Mouse (Mus musculus) limb, embryonic 13.5 days (tissue): ENCODE data around the gene Kcne1. TPM values are rescaled to one million over a fixed set of nuclear protein-coding genes. Genes with fewer than 3 reads are reported as not detected.

Experiments
- ATAC-seq: fragments of 200-750 bp; cut with Nextera tagmentation; 2 replicates; pipeline ENCODE4 v1.8.0; 2017; ENCODE audit warnings: low read depth, moderate number of reproducible peaks, moderate TSS enrichment; ENCODE audit not compliant: low FRiP score
- H3K27ac ChIP-seq: fragments of 300-500 bp; sonication (generic); 2 replicates; pipeline ENCODE4 v1.5.1; 2015; ENCODE audit warnings: inconsistent platforms, mild to moderate bottlenecking, moderate library complexity
- H3K27me3 ChIP-seq: fragments of 300-500 bp; sonication (generic); 2 replicates; pipeline ENCODE4 v1.6.1; 2015; ENCODE audit warnings: mild to moderate bottlenecking, inconsistent platforms
- H3K36me3 ChIP-seq: fragments of 300-500 bp; sonication (generic); 2 replicates; pipeline ENCODE4 v1.6.1; 2015; ENCODE audit warnings: inconsistent platforms, mild to moderate bottlenecking, moderate library complexity
- H3K4me1 ChIP-seq: fragments of 300-500 bp; sonication (generic); 2 replicates; pipeline ENCODE4 v1.6.1; 2015; ENCODE audit warnings: inconsistent platforms
- H3K4me2 ChIP-seq: fragments of 300-500 bp; sonication (generic); replicated peaks from 2 replicates; pipeline ENCODE4 v1.6.1; 2015; ENCODE audit warnings: inconsistent platforms, mild to moderate bottlenecking, moderate library complexity
- H3K4me3 ChIP-seq: fragments of 300-500 bp; sonication (generic); 2 replicates; pipeline ENCODE4 v1.5.1; 2015; ENCODE audit warnings: moderate library complexity, mild to moderate bottlenecking, inconsistent platforms
- H3K9ac ChIP-seq: fragments of 300-500 bp; sonication (generic); 2 replicates; pipeline ENCODE4 v1.6.1; 2015; ENCODE audit warnings: mild to moderate bottlenecking, inconsistent platforms
- H3K9me3 ChIP-seq: fragments of 300-500 bp; sonication (generic); 2 replicates; pipeline ENCODE4 v1.6.1; 2016; ENCODE audit warnings: inconsistent platforms
- WGBS: fragments of 180-500 bp; shearing (Covaris S2); methylation state at CpG from one replicate; pipeline ENCODE4 v1.1.7; 2015; 5-methylcytosine and 5-hydroxymethylcytosine counted together
- polyA plus RNA-seq: library from polyadenylated mRNA; unstranded; fragments of >200 nt; fragmentation: Nextera tagmentation; extraction: Ambion mirVana; gene quantifications from 2 replicates; pipeline ENCODE4 v1.2.1, GENCODE M21; 2015

The Kcne1 gene
- polyA plus RNA-seq = 0.17 and 0.22 TPM in 2 replicates

DNA sequence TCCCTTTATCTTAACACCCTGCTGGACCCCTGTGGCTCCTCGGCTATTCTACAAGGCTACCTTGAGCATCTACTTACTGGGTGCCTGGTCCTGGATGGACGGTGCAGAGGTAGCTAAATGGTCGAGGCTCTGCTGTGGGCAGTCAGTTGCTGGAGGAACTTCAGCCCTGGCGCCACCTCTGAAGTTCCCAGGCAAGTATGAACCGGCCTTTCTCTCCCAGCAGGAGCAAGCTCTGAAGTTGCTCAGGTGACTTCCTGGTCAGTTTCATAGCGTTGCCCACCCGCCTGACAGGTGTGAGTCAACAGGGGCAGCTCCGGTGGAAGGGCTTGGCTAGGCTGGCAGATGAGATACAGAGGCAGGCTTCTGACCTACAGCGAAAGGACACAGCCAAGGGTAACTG is at the start of gene Kcne1:
Gene Kcne1 (minus strand): TSS at position 240 of the 400 bp plus-strand sequence.
- Histone ChIP-seq H3K27me3 (peaks cover 48% of the 10 kb centered on the region), H3K27ac (no peak within 1 kb of the TSS), H3K4me2 (peak within 1 kb of the TSS; percentile 23), H3K9me3 (no peaks in the 10 kb centered on the region), H3K9ac (no peak within 1 kb of the TSS), H3K4me3 (no peak within 1 kb of the TSS), H3K4me1 (peaks cover 36% of the 10 kb centered on the region), H3K36me3 (no peaks in the 10 kb centered on the region)
- no peak for ATAC-seq
- WGBS = 51% methylated on average over 9 of the region's 9 CpGs

DNA sequence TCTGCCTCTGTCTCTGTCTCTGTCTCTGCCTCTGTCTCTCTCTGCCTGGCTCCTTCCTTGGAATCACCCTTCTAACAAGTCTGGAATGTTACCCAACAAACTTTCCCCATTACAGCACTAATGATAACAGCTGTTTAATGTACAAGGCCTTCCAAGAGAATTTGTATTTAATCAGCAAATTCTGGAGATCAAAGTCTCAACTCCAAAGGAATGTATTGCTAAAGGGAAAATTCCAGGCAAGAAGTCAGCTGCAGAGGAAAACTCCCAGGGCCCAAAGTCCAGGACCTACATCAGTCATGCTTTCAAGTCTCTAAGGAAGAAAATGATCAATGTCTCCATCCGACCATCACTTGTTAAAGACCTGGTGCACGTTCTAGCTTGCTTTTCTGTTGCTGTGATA is 48.6 kb upstream of the Kcne1 start:
- H3K27ac ChIP-seq = no peak overlapping the region
- WGBS = 58% methylated on average over 2 of the region's 2 CpGs
- H3K4me1 ChIP-seq = peaks cover 32% of the 10 kb centered on the region
- H3K36me3 ChIP-seq = no peaks in the 10 kb centered on the region
- no peak for ATAC-seq
- no peaks in the 10 kb centered on the region for H3K27me3 ChIP-seq
- no peak overlapping the region for H3K9ac ChIP-seq
- no peak overlapping the region for H3K4me2 ChIP-seq
- no peak overlapping the region for H3K4me3 ChIP-seq
- H3K9me3 ChIP-seq = no peaks in the 10 kb centered on the region

DNA sequence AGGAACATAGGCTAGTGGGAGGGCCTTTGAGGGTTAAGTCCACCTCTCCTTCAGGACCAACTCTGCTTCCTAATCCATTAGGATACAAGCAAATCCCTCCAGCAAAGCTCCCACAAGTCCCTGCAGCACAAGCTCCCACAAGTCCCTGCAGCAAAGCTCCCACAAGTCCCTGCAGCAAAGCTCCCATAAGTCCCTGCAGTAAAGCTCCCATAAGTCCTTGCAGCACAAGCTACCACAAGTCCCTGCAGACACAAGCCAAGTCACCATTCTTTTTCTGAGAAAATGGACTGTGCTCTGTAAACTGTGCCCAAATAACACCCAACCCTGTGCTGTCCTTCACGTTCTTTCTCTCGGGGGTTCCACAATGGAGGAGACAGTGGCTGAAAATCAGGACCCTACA is 44.9 kb upstream of the Kcne1 start:
- H3K4me1 ChIP-seq = peaks cover 46% of the 10 kb centered on the region
- H3K4me2 ChIP-seq = no peak overlapping the region
- H3K4me3 ChIP-seq = no peak overlapping the region
- no peak overlapping the region for H3K9ac ChIP-seq
- no peaks in the 10 kb centered on the region for H3K9me3 ChIP-seq
- 90% methylated on average over 2 of the region's 2 CpGs for WGBS
- no peak overlapping the region for H3K27ac ChIP-seq
- H3K36me3 ChIP-seq = no peaks in the 10 kb centered on the region
- H3K27me3 ChIP-seq = no peaks in the 10 kb centered on the region; the same call in 1 of the 2 replicates
- no peak for ATAC-seq

DNA sequence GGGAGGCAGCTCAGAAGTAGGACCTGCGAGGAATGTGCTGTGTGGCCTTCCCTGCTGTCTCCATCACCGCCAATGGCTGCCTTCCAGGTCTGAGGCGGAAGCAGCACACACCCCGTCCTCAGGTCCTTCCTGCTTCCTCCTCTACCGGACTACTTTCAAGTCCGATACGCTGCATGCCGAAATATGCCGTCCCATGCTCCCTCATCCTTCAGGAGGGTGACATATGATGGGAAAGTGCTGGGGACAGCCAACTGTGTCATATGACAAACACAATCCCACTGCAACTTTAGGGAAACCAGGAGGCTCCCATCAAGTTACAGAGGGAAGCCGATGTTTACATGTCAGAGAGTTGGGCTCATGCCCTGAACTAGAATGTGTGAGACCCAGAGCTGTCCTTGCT is 43.8 kb upstream of the Kcne1 start:
- Histone ChIP-seq H3K4me2 (no peak overlapping the region), H3K4me3 (no peak overlapping the region), H3K4me1 (peaks cover 53% of the 10 kb centered on the region), H3K27me3 (no peaks in the 10 kb centered on the region; the same call in 1 of the 2 replicates), H3K36me3 (no peaks in the 10 kb centered on the region), H3K27ac (no peak overlapping the region), H3K9me3 (no peaks in the 10 kb centered on the region), H3K9ac (peak overlapping the region; percentile 43; the same call in 1 of the 2 replicates)
- 84% methylated on average over 10 of the region's 10 CpGs for WGBS
- no peak for ATAC-seq

DNA sequence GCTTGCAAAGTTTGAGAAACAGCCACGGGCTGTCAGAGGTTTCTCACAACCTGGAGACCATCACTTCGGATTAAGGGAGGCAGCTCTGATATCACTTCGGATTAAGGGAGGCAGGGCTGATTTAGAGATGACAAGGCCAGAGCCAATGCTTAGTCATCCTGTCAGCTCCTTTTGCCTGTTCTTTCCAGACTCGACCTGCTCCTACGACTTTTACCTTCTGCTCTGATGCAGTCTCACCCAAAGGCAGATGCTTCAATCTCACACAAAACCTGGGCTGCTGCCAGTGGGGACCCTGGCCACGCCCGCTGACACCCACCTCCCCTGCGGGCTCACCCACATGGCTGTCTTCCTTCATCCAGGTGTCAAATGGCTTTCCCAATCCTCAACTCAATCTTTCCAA is 42.9 kb upstream of the Kcne1 start:
- H3K4me1 ChIP-seq = peaks cover 61% of the 10 kb centered on the region
- no peaks in the 10 kb centered on the region for H3K9me3 ChIP-seq
- H3K4me2 ChIP-seq = no peak overlapping the region
- H3K4me3 ChIP-seq = no peak overlapping the region
- 37% methylated on average over 8 of the region's 8 CpGs for WGBS
- no peaks in the 10 kb centered on the region for H3K36me3 ChIP-seq
- peak overlapping the region; percentile 61; the same call in 1 of the 2 replicates for H3K27ac ChIP-seq
- H3K27me3 ChIP-seq = no peaks in the 10 kb centered on the region; the same call in 1 of the 2 replicates
- peak overlapping the region; percentile 43; the same call in 1 of the 2 replicates for H3K9ac ChIP-seq
- ATAC-seq = no peak

DNA sequence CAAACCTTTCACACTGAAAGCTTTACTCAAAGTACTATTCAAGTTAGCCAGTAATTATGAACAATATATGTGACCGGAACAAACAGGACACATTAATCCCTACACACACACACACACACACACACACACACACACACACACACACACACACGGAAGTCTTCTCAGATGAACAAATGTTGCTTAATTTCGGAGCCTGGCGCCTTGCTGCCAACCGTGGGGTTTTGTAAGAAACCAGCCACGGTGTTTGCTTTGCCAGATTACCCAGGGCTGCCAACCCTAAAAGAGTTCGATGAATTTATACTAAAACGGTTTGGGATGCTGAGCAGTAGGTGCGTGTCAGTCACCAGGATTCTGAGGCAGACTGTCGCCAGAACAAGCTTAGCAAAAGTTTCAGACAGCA is 41.9 kb upstream of the Kcne1 start:
- H3K27me3 ChIP-seq = peaks cover 3% of the 10 kb centered on the region; the same call in 1 of the 2 replicates
- H3K9ac ChIP-seq = no peak overlapping the region
- H3K9me3 ChIP-seq = no peaks in the 10 kb centered on the region
- H3K4me1 ChIP-seq = peaks cover 63% of the 10 kb centered on the region
- 46% methylated on average over 10 of the region's 10 CpGs for WGBS
- peaks cover 10% of the 10 kb centered on the region for H3K36me3 ChIP-seq
- no peak overlapping the region for H3K4me3 ChIP-seq
- peak overlapping the region; percentile 29; the same call in 1 of the 2 replicates for H3K27ac ChIP-seq
- H3K4me2 ChIP-seq = peak overlapping the region; percentile 81; the same call in 1 of the 2 replicates
- no peak for ATAC-seq

DNA sequence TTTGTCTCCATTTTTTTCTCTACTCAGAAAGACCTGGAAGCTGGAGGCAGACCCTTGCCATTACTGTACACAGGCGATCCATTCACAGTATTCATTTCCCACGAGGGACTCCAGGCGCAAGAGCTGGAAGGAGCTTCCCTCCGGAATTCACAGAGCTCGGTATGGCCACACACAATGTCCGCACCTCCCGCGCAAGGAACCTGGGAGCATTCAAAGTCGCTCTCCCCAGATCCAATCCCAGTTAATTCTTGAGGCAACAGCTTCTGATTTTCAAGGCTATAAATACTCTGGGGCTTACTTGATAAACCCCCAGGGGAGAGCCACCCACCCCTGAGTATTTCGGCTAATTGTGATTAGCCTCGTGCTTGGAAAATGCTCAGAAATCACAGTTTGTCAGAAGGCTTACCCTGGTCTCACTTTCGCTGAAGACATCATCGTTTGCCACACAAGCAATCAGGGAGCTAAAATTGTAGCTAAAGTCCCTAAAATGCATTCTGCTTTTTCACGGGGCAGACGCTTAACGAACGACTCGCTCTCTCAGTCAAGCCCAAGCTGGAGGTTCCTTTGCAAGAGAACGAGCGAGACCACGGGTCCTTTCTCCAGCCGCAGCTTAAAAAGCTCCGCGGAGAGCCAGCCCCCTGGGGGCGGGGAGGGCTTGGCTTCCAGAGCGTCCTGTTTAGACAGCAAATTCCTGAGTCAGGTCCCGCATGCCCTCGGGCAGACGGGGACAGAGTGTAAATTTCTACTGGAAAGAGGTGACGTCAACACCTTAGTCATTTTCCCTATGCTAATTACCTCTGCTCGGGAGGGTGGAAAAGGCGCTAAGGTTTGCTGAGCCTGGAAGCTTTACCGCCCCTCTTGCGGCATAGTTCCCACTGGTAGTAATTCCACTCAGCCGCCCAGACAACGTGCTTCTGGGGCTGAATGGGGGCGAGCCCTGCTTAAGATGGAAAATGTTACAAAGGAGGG is 40.5 kb upstream of the Kcne1 start:
- under 1% methylated on average over 37 of the region's 37 CpGs for WGBS
- Histone ChIP-seq H3K36me3 (peaks cover 24% of the 10 kb centered on the region), H3K27me3 (peaks cover 3% of the 10 kb centered on the region; the same call in 1 of the 2 replicates), H3K9ac (peak overlapping the region; percentile 67), H3K4me2 (peak overlapping the region; percentile 81), H3K4me3 (peak overlapping the region; percentile 45), H3K9me3 (no peaks in the 10 kb centered on the region), H3K4me1 (peaks cover 63% of the 10 kb centered on the region), H3K27ac (peak overlapping the region; percentile 80)
- ATAC-seq = peak; percentile 68

DNA sequence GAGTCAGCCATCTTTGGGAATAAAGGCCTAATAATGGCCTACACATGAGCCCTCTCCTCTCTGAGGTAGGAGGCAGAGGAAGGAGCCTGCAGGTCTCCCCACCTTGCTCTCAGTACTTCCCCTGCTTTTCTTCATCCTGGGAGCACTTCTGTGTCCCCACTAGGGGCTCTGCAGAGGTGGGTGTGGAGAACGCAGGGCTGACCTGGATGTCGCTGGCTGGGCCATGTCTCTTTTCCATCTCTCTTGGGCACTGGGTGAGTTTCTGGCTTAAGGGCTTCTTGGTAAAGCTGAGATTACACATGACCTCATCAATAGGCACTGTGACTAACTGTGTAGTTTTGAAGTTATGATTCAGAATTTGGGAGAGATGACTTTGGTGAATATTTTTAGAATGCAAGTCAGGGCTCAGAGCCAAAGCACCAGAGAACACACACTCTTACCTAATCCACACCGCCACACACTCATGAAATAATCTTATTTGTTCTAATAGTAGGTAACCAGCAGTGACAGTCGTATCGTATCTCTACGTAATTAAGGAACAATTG is 39.4 kb upstream of the Kcne1 start:
- Histone ChIP-seq H3K4me1 (peaks cover 63% of the 10 kb centered on the region), H3K9me3 (no peaks in the 10 kb centered on the region), H3K9ac (no peak overlapping the region), H3K27ac (peak overlapping the region; percentile 58; the same call in 1 of the 2 replicates), H3K27me3 (peaks cover 3% of the 10 kb centered on the region; the same call in 1 of the 2 replicates), H3K36me3 (peaks cover 34% of the 10 kb centered on the region), H3K4me2 (peak overlapping the region; percentile 81), H3K4me3 (peak overlapping the region; percentile 45)
- WGBS = 65% methylated on average over 6 of the region's 6 CpGs
- ATAC-seq = no peak

DNA sequence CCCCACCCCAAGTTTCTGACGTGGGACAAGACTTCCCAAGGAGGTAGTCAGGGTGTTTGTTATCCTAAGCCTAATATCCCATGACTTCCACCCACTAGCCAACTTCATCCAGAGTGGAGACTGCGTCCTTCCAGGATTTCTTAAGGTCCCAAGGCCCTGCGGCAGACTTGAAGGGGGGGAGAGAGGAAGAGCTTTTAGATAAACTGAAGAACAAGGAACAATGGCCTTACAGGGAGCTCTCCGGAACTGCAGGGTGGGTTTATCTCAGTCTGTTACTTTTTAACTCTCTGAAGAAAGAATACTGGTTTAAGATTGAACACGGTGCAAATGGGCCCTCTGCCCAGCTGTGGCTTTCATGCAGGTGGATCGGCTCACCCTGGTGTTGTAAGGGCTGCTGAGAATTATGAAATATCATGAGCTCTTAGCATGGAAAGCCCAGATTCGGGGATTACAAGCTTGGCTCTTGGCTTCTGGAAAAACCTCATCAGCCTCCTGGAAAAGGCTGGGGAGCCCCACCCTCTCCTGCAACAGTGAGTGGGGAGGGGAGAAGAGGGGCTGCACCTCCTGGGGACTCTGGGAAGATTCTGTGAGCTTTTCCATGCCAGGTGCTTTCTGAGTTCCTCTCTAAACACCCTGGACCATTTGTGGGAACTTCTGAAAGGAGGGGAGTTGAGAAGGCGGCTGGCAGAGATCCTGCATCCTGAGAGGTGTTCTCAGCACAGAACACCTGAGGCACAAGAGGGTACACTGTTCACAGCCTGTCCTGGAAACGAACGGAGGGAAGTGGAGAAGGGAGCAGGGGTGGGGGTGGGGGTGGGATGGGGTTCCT is 38.7 kb upstream of the Kcne1 start:
- H3K27ac ChIP-seq = peak overlapping the region; percentile 58; the same call in 1 of the 2 replicates
- H3K36me3 ChIP-seq = peaks cover 41% of the 10 kb centered on the region
- H3K9ac ChIP-seq = peak overlapping the region; percentile 5; the same call in 1 of the 2 replicates
- ATAC-seq = 0 out of 2 replicates have a peak, but pooled peaks have one; percentile 4
- peak overlapping the region; percentile 81 for H3K4me2 ChIP-seq
- H3K9me3 ChIP-seq = no peaks in the 10 kb centered on the region
- peak overlapping the region; percentile 45; the same call in 1 of the 2 replicates for H3K4me3 ChIP-seq
- peaks cover 59% of the 10 kb centered on the region for H3K4me1 ChIP-seq
- 59% methylated on average over 10 of the region's 10 CpGs for WGBS
- H3K27me3 ChIP-seq = peaks cover 3% of the 10 kb centered on the region; the same call in 1 of the 2 replicates

DNA sequence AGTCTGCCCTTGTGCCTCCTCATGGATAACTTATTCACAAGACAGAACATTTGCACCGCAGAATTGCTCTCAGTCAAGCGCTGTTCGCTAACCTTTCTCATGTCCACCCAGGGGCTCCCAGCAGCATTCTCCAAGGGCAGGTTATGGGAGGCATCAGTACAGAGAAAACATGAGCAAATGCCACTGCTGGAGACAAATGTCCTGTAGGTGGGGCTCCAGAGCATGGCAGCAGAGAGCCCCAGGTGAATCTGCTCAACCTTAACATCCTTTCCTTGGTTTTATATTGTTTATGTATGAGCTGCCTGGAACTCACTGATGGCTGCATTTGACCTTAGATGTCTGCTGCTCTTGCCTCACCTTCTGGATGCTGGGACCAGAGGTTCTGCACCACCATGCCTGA is 34.5 kb upstream of the Kcne1 start:
- Histone ChIP-seq H3K27me3 (0 out of 2 replicates have a peak, but pooled peaks cover 3% of the 10 kb centered on the region), H3K4me3 (no peak overlapping the region), H3K4me1 (peaks cover 17% of the 10 kb centered on the region), H3K36me3 (peaks cover 64% of the 10 kb centered on the region), H3K9ac (no peak overlapping the region), H3K4me2 (no peak overlapping the region), H3K27ac (no peak overlapping the region), H3K9me3 (no peaks in the 10 kb centered on the region)
- 96% methylated on average over 3 of the region's 3 CpGs for WGBS
- no peak for ATAC-seq

DNA sequence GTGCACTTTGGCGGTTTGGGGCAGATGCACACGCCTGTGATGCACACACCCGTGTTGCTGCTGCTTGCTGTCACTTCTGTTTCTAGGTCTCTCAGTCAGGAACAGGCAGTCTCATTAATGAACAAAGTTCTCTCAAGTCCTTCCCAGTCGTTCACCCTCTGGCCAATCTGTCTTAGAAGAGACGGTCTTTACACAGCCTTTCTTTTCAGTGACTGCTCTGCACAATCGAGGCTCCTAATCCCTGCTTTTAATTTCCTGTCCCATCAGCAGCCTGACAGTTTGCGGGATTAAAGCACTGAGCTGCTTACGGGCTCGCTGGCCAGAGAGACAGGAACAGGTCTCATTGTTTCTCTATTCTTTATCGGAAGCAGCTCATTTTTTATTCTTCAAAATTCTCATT is 28.4 kb upstream of the Kcne1 start:
- H3K27me3 ChIP-seq = no peaks in the 10 kb centered on the region
- no peak overlapping the region for H3K4me2 ChIP-seq
- no peak overlapping the region for H3K9ac ChIP-seq
- H3K27ac ChIP-seq = no peak overlapping the region
- H3K36me3 ChIP-seq = peaks cover 20% of the 10 kb centered on the region
- no peak for ATAC-seq
- WGBS = 62% methylated on average over 10 of the region's 10 CpGs
- peaks cover 4% of the 10 kb centered on the region; the same call in 1 of the 2 replicates for H3K4me1 ChIP-seq
- H3K9me3 ChIP-seq = no peaks in the 10 kb centered on the region
- H3K4me3 ChIP-seq = no peak overlapping the region
